Mouse (Mus musculus) limb, embryonic 11.5 days (tissue): ENCODE measurements around the gene Ciz1. TPM values are rescaled to one million over a fixed set of nuclear protein-coding genes. Genes with fewer than 3 reads are reported as not detected.

Experiments used
- ATAC-seq: fragments of 200-750 bp; cut with Nextera tagmentation; 2 replicates; pipeline ENCODE4 v1.8.0; 2017; ENCODE audit warnings: low read depth; ENCODE audit not compliant: insufficient number of reproducible peaks, low FRiP score, low TSS enrichment
- DNase-seq: peaks from one replicate; pipeline ENCODE4 v3.0.0-alpha.2; 2015; ENCODE audit warnings: low spot score
- H3K27ac ChIP-seq: fragments of 300-500 bp; sonication (generic); replicated peaks from 2 replicates; pipeline ENCODE4 v1.5.1; 2014; ENCODE audit warnings: low read depth, mild to moderate bottlenecking, low read length
- H3K27me3 ChIP-seq: fragments of 300-500 bp; sonication (generic); 2 replicates; pipeline ENCODE4 v1.6.1; 2014; ENCODE audit warnings: mild to moderate bottlenecking, low read length, mixed read lengths; ENCODE audit not compliant: control insufficient read depth, insufficient read depth
- H3K36me3 ChIP-seq: fragments of 300-500 bp; sonication (generic); 2 replicates; pipeline ENCODE4 v1.6.1; 2014; ENCODE audit warnings: mild to moderate bottlenecking, low read length, moderate library complexity, mixed read lengths; ENCODE audit not compliant: control insufficient read depth, insufficient read depth
- H3K4me1 ChIP-seq: fragments of 300-500 bp; sonication (generic); 2 replicates; pipeline ENCODE4 v1.6.1; 2014; ENCODE audit warnings: low read length, mixed read lengths; ENCODE audit not compliant: control insufficient read depth, insufficient read depth
- H3K4me2 ChIP-seq: fragments of 300-500 bp; sonication (generic); 2 replicates; pipeline ENCODE4 v1.6.1; 2014; ENCODE audit warnings: low read depth, mild to moderate bottlenecking, moderate library complexity; ENCODE audit not compliant: severe bottlenecking
- H3K4me3 ChIP-seq: fragments of 300-500 bp; sonication (generic); 2 replicates; pipeline ENCODE4 v1.5.1; 2014; ENCODE audit warnings: low read depth, low read length
- H3K9ac ChIP-seq: fragments of 300-500 bp; sonication (generic); 2 replicates; pipeline ENCODE4 v1.6.1; 2014; ENCODE audit warnings: mild to moderate bottlenecking, low read length
- H3K9me3 ChIP-seq: fragments of 300-500 bp; sonication (generic); 2 replicates; pipeline ENCODE4 v1.6.1; 2016; ENCODE audit warnings: low read length; ENCODE audit not compliant: control insufficient read depth
- WGBS: fragments of 180-500 bp; shearing (Covaris S2); extraction: QIAGEN DNeasy Blood & Tissue Kit; methylation state at CpG from one replicate; pipeline ENCODE4 v1.1.7; 2014; 5-methylcytosine and 5-hydroxymethylcytosine counted together
- polyA plus RNA-seq: library from polyadenylated mRNA; unstranded; fragments of >200 nt; fragmentation: Nextera tagmentation; extraction: Ambion mirVana; gene quantifications from 2 replicates; pipeline ENCODE4 v1.2.1, GENCODE M21; 2014

Ciz1 gene
- polyA plus RNA-seq, 1 experiment from 2014 or later = 52.2 TPM

DNA sequence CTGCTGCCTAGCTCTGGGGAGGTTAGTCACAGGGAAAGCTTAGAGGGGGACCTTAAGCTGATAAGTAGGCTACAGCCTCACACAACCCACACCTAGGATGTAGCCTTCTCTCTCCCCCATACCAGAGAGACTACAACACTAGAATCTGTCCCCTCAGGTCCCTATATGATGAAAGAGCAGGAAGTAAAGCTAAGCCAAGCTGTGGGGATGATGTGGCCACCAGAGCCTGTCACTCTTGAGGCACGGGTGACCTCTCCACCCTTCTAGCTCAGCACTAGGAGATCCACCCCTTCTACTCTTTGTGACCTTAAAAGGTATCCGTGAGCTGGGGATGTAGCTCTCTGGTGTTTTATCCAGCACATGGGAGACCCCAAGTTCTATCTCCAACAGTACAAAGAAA lies 37.0 kb downstream of the Ciz1 start:
- WGBS = 78% methylated on average over 2 of the region's 2 CpGs
- Histone ChIP-seq H3K9me3 (no peaks in the 10 kb centered on the region), H3K4me3 (no peak overlapping the region), H3K9ac (no peak overlapping the region), H3K27me3 (no peaks in the 10 kb centered on the region), H3K4me2 (no peak overlapping the region), H3K36me3 (no peaks in the 10 kb centered on the region), H3K27ac (no peak overlapping the region), H3K4me1 (0 out of 2 replicates have a peak, but pooled peaks cover 6% of the 10 kb centered on the region)
- no peak for ATAC-seq
- DNase-seq = no peak

DNA sequence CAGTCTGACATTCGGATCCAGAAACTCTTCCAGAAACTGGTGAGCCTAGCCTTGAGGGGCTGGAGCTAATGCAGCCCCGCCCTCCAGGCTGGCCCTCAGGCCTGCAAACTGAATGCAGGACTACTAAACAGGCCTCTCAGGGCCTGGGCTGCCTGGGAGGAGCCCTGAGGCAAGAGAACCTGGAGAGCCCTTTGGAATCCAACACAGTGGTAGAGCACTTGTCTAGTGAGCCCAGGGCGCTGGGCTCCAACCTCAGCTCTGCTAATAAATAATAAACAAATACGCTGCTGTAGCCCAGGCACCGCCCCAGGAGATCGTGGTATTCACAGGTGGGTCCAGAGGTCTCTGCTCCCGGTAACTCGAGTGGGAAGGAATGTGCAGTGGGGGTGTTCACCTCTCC lies 38.7 kb downstream of the Ciz1 start:
- Histone ChIP-seq H3K4me3 (no peak overlapping the region), H3K9ac (no peak overlapping the region), H3K9me3 (no peaks in the 10 kb centered on the region), H3K4me2 (no peak overlapping the region), H3K36me3 (no peaks in the 10 kb centered on the region), H3K27ac (no peak overlapping the region), H3K4me1 (0 out of 2 replicates have a peak, but pooled peaks cover 6% of the 10 kb centered on the region), H3K27me3 (no peaks in the 10 kb centered on the region)
- no peak for ATAC-seq
- DNase-seq = no peak
- WGBS = 72% methylated on average over 8 of the region's 8 CpGs

DNA sequence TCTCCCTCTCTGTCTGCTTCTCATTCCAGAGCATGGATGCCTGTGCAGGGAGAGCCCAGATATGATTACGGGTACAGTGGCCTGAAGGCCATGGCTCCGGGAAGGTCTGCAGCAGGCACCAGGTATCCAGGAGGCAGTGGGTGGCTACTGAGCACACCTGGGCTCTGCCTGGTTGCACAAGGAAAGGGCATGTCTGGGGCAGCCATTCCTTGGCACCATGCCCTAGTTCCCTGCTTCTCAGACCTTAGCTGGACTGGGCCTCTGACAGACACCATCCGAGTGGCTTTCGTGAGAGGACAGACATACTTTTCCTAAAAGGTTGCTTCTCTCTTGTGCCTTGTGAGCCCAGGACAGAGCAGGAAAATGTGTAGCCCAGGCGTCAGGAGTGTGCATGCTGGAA lies 39.9 kb downstream of the Ciz1 start:
- no peak overlapping the region for H3K27ac ChIP-seq
- ATAC-seq (no peak), DNase-seq (no peak)
- 86% methylated on average over 5 of the region's 5 CpGs for WGBS
- no peaks in the 10 kb centered on the region for H3K27me3 ChIP-seq
- no peaks in the 10 kb centered on the region for H3K9me3 ChIP-seq
- no peaks in the 10 kb centered on the region for H3K36me3 ChIP-seq
- H3K9ac ChIP-seq = 0 out of 2 replicates have a peak overlapping the region, but pooled peaks have one; percentile 9
- no peak overlapping the region for H3K4me2 ChIP-seq
- H3K4me1 ChIP-seq = peaks cover 8% of the 10 kb centered on the region; the same call in 1 of the 2 replicates
- H3K4me3 ChIP-seq = no peak overlapping the region

DNA sequence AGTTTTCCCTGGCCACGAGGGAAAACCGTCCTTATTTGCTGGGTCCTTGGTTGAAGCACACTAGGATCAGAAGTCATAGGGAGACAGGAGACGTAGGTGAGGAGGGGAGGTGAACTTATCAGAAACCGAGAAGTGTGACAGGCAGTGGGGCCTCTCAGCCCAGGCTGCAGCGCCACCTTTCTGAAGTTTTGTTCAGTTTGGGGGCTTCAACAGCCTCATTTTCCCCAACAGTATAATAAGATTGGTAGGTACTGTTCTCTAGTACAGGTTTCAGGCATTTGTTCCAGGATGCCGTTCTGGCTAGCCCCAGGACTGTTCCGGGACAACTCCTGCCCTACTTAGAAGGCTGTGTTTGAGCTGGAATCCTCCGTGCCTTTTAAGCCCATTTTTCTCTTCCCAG lies 42.8 kb downstream of the Ciz1 start:
- H3K4me1 ChIP-seq = peaks cover 5% of the 10 kb centered on the region; the same call in 1 of the 2 replicates
- H3K27me3 ChIP-seq = no peaks in the 10 kb centered on the region
- ATAC-seq (no peak), DNase-seq (peak; percentile 57)
- WGBS = 2% methylated on average over 8 of the region's 8 CpGs
- peak overlapping the region; percentile 85 for H3K27ac ChIP-seq
- no peaks in the 10 kb centered on the region for H3K9me3 ChIP-seq
- H3K4me2 ChIP-seq = peak overlapping the region; percentile 83
- H3K36me3 ChIP-seq = peaks cover 2% of the 10 kb centered on the region; the same call in 1 of the 2 replicates
- H3K4me3 ChIP-seq = peak overlapping the region; percentile 88
- H3K9ac ChIP-seq = no peak overlapping the region

DNA sequence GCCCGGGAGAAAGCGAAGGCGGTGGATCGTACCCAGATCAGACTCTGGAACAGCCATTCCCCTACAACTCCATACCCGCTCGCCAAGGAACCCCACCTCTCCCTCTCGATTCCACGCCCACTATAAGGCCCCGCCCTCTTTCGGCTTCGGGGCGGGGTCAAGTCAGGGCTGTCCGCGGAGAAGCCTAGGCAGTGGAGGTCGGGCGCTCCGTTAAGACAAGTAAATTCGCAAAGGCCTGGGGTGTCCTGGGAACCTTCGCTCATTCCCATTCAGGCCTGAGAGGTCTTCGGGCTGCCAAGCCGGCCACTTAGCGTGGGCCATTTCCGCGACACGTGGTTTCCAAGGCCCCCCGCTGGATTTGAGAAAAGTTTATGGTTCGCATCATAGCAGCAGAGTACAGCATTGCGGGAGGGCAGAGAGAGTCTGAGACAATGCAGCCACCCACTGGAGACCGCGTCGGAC lies 43.4 kb downstream of the Ciz1 start, which contains the start of gene Ptges2:
Gene Ptges2 (plus strand): TSS at position 413 of the 462 bp plus-strand sequence.
- Histone ChIP-seq H3K4me3 (peak within 1 kb of the TSS; percentile 88), H3K9me3 (no peaks in the 10 kb centered on the region), H3K9ac (peak within 1 kb of the TSS; percentile 81), H3K27ac (peak within 1 kb of the TSS; percentile 85), H3K4me2 (peak within 1 kb of the TSS; percentile 83), H3K4me1 (peaks cover 5% of the 10 kb centered on the region; the same call in 1 of the 2 replicates), H3K27me3 (no peaks in the 10 kb centered on the region), H3K36me3 (peaks cover 2% of the 10 kb centered on the region; the same call in 1 of the 2 replicates)
- WGBS = 0% methylated on average over 31 of the region's 31 CpGs
- peak; percentile 88 for ATAC-seq
- peak; percentile 92 for DNase-seq

DNA sequence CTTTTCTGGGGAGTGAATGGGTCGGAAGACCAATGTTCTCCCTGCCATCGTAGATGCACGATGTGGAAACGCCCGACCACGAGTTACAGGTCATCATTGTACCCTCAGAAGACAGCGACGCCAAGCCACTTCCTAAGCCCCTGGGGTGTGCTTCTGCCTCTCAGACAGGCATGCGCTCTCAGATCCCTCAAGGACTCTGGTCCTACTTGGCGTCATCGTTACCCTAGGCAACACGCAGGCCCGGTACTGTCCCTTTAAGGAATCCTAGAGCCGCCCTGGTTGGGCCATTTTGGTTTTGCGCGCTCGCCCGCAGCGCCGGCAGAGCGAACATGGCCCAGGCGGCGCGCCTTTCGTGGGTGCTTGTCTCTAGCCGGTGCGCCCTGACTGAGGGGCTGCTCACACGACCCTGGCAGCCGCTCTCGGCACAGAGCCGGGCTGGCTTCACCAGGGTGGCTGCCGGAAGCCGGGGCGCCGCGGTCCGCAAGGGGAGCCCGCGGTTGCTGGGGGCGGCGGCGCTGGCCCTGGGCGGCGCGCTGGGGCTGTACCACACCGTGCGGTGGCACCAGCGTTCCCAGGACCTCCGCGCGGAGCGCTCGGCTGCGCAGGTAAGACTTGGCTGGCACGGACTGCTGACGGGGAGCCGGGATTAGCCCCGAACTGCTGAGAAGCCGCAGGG lies 44.0 kb downstream of the Ciz1 start:
- Histone ChIP-seq H3K27me3 (no peaks in the 10 kb centered on the region), H3K36me3 (peaks cover 6% of the 10 kb centered on the region; the same call in 1 of the 2 replicates), H3K9me3 (no peaks in the 10 kb centered on the region), H3K27ac (peak overlapping the region; percentile 85), H3K4me3 (peak overlapping the region; percentile 88), H3K4me1 (peaks cover 5% of the 10 kb centered on the region; the same call in 1 of the 2 replicates), H3K4me2 (peak overlapping the region; percentile 83), H3K9ac (peak overlapping the region; percentile 81)
- peak; percentile 87 for DNase-seq
- peak; percentile 87 for ATAC-seq
- under 1% methylated on average over 59 of the region's 59 CpGs for WGBS

DNA sequence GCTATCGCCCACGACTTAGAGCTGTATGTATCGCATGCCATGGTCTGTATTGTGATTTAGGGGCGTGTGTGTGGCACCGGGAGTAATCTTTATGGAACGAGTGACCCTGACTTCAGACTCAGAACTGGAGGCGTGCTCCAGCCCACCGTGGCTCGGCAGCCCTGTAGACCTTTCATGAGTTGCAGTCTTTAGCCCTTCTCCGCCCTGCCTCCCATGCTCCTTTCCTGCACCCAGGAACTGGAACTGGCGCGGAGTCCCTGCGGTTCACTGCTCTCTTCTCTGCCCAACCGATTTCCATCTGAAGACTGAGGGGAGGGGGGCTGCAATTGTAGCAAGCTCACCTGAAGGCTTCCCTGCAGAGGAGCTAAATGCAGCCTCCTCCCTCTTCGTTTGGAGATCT lies 44.6 kb downstream of the Ciz1 start:
- no peak for DNase-seq
- Histone ChIP-seq H3K4me1 (peaks cover 5% of the 10 kb centered on the region; the same call in 1 of the 2 replicates), H3K27ac (peak overlapping the region; percentile 85), H3K36me3 (peaks cover 9% of the 10 kb centered on the region; the same call in 1 of the 2 replicates), H3K9me3 (no peaks in the 10 kb centered on the region), H3K4me3 (peak overlapping the region; percentile 88), H3K27me3 (no peaks in the 10 kb centered on the region), H3K4me2 (peak overlapping the region; percentile 83), H3K9ac (peak overlapping the region; percentile 81)
- ATAC-seq = no peak
- under 1% methylated on average over 15 of the region's 15 CpGs for WGBS

DNA sequence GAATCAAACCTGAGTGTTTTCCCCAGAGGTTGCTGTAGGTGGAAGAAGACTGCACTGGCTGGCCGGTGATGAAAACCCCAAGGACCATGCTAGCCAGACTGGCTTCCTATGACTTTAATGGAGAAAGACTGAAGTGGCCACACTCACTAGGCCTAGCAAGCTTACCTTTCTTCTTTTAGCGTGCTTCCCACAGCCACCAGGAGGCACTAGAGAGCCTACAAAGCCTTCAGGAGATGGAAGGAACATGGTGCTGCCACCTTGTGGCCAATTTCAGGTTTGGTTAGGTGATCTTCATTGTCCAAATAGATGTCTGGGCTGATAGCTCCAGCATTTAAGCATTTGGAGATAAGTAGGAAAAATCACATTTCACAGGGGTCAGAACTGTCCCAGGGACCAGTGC lies 52.5 kb downstream of the Ciz1 start:
- peak; percentile 99 for DNase-seq
- no peaks in the 10 kb centered on the region for H3K27me3 ChIP-seq
- peaks cover 10% of the 10 kb centered on the region; the same call in 1 of the 2 replicates for H3K4me1 ChIP-seq
- no peak overlapping the region for H3K27ac ChIP-seq
- no peak for ATAC-seq
- H3K4me2 ChIP-seq = no peak overlapping the region
- 11% methylated on average over 2 of the region's 2 CpGs for WGBS
- no peak overlapping the region for H3K9ac ChIP-seq
- H3K36me3 ChIP-seq = peaks cover 6% of the 10 kb centered on the region; the same call in 1 of the 2 replicates
- H3K4me3 ChIP-seq = no peak overlapping the region
- H3K9me3 ChIP-seq = no peaks in the 10 kb centered on the region
